Mouse (Mus musculus) frontal cortex, postnatal 14 days (tissue): ENCODE data around the gene Glrx.

ENCODE experiments used
- DNase-seq, 2 experiments: peaks; one replicate each; pipeline ENCODE4 v3.0.0; 2022; ENCODE audit warnings: low spot score in 2 of 2

Gene Glrx

GRCm38 (mm10) chr13:75883792-75884191, 44.1 kb downstream of the Glrx start:
- no peak for DNase-seq

GRCm38 (mm10) chr13:75891868-75892267, 52.2 kb downstream of the Glrx start:
- DNase-seq: no peak

GRCm38 (mm10) chr13:75892291-75892690, 52.6 kb downstream of the Glrx start:
- DNase-seq: no peak

- DNase-seq: no peak
Observed at GRCm38 (mm10) chr13:75892876-75893275, 53.2 kb downstream of the Glrx start.
